Mouse (Mus musculus) ES-E14 (cell line): ENCODE data around the gene Sh3rf1. TPM values are rescaled to one million over a fixed set of nuclear protein-coding genes. Genes with fewer than 3 reads are reported as not detected.

ENCODE experiments used
- DNase-seq: peaks from one replicate; pipeline ENCODE4 v3.0.0-alpha.2; 2013; ENCODE audit warnings: low read depth, low spot score
- H3K27ac ChIP-seq: 2 replicates; pipeline ENCODE4 v1.5.1; 2012; ENCODE audit warnings: low read depth, mild to moderate bottlenecking, low read length, moderate library complexity, mixed read lengths; ENCODE audit not compliant: poor library complexity, insufficient read depth, severe bottlenecking
- H3K36me3 ChIP-seq: 2 replicates; pipeline ENCODE4 v1.6.1; 2012; ENCODE audit warnings: mild to moderate bottlenecking, low read length, moderate library complexity, mixed read lengths; ENCODE audit not compliant: control insufficient read depth, poor library complexity, insufficient read depth, severe bottlenecking
- H3K4me1 ChIP-seq, 2 experiments: fragments of 150-350 bp in 1 of 2; sonication (generic) in 1 of 2; 2 replicates each; pipeline ENCODE4 v1.6.1; 2012; ENCODE audit warnings: low read length in 2 of 2, mild to moderate bottlenecking in 1 of 2, mixed read lengths in 1 of 2; ENCODE audit not compliant: control insufficient read depth in 2 of 2, insufficient read depth in 2 of 2, poor library complexity in 1 of 2
- H3K4me3 ChIP-seq, 2 experiments: fragments of 150-350 bp in 1 of 2; sonication (generic) in 1 of 2; 2 replicates each; pipeline ENCODE4 v1.5.1; 2012; ENCODE audit warnings: low read length in 2 of 2, low read depth in 1 of 2, mild to moderate bottlenecking in 1 of 2, mixed read lengths in 1 of 2; ENCODE audit not compliant: insufficient read depth in 1 of 2, poor library complexity in 1 of 2, severe bottlenecking in 1 of 2
- H3K9ac ChIP-seq: 2 replicates; pipeline ENCODE4 v1.6.1; 2012; ENCODE audit warnings: low read depth, mild to moderate bottlenecking, low read length, mixed read lengths; ENCODE audit not compliant: poor library complexity, insufficient read depth, severe bottlenecking
- H3K9me3 ChIP-seq: fragments of 150-350 bp; sonication (generic); 2 replicates; pipeline ENCODE4 v1.6.1; 2012; ENCODE audit warnings: low read depth, mild to moderate bottlenecking, low read length; ENCODE audit not compliant: control insufficient read depth, insufficient read depth
- CHD2 ChIP-seq: IDR thresholded peaks from 2 replicates; pipeline ENCODE4 v1.6.1; 2014; ENCODE audit warnings: mild to moderate bottlenecking, low read depth, low read length, inconsistent platforms
- HCFC1 ChIP-seq: IDR thresholded peaks from 2 replicates; pipeline ENCODE4 v1.6.1; 2012; ENCODE audit warnings: low read length, inconsistent platforms, borderline replicate concordance; ENCODE audit not compliant: insufficient read depth
- MAFK ChIP-seq: IDR thresholded peaks from 2 replicates; pipeline ENCODE4 v1.6.1; 2014; ENCODE audit warnings: mild to moderate bottlenecking, low read depth, low read length, inconsistent platforms; ENCODE audit not compliant: insufficient read depth
- ZC3H11A ChIP-seq: IDR thresholded peaks from 2 replicates; pipeline ENCODE4 v1.6.1; 2012; ENCODE audit warnings: low read depth, mild to moderate bottlenecking, inconsistent platforms, low read length, borderline replicate concordance
- ZNF384 ChIP-seq: IDR thresholded peaks from 2 replicates; pipeline ENCODE4 v1.6.1; 2012; ENCODE audit warnings: low read depth, low read length, inconsistent platforms
- in situ Hi-C, 2 experiments: fragments of 600-800 bp; cut with MboI; formaldehyde crosslinking; loops; one replicate each; pipeline ENCODE4 v1.15.1; 2025; ENCODE audit warnings: low sequenced_read_pairs in 2 of 2, inconsistent platforms in 1 of 2; ENCODE audit not compliant: unreplicated experiment in 2 of 2
- total RNA-seq: library from RNA; depleted of rRNA; stranded (reverse); fragments of 300-350 nt; gene quantifications from 2 replicates; pipeline ENCODE4 v1.2.3, GENCODE M21; 2012

The Sh3rf1 gene
- total RNA-seq, 1 experiment, result 6.0 TPM

DNA sequence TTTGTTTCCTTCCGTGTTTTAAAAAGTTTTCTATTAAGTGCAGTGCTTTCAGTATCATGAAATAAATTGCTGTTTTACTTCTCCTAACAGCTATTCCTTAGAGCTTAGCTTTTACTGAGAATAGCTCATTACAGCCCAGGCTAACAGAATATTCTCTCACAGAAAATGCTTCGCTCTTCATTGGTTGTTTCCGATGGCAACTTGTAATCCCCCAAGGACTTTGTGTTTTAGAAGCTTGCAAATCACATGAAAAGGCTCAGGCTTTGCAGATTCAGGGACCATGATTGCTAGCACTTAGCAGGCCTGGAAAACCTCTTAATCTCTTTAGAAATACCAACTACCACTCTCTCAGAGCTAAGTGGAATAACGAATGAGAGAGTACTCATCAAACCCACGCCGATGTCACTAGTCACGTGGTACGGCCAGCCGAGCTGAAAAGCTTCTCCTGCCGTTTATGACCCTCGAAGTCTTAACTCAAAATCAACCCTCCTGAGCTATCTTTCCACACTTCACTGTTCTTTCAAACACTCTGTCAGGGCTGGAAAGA is 45.0 kb upstream of the Sh3rf1 start:
- Histone ChIP-seq H3K4me3 (no peak overlapping the region), H3K36me3 (no peaks in the 10 kb centered on the region), H3K9ac (no peak overlapping the region), H3K27ac (no peak overlapping the region), H3K9me3 (no peaks in the 10 kb centered on the region), H3K4me1 (no peaks in the 10 kb centered on the region)
- in situ Hi-C loops, result no loop called here
- no peak for DNase-seq
- TF ChIP-seq CHD2, result no peak
- TF ChIP-seq MAFK, result no peak
- TF ChIP-seq ZNF384, result no peak
- no peak for TF ChIP-seq ZC3H11A

GRCm38 (mm10) chr8:61181592-61181991 is 42.1 kb upstream of the Sh3rf1 start:
- Histone ChIP-seq H3K9ac (no peak overlapping the region), H3K27ac (no peak overlapping the region), H3K4me1 (no peaks in the 10 kb centered on the region), H3K9me3 (no peaks in the 10 kb centered on the region), H3K4me3 (no peak overlapping the region), H3K36me3 (no peaks in the 10 kb centered on the region)
- DNase-seq, result no peak
- in situ Hi-C loops, result no loop called here
- TF ChIP-seq CHD2, result no peak
- no peak for TF ChIP-seq ZNF384
- TF ChIP-seq ZC3H11A, result no peak
- TF ChIP-seq MAFK, result no peak
- TF ChIP-seq HCFC1, result no peak

- H3K36me3 ChIP-seq, result no peaks in the 10 kb centered on the region
- no peaks in the 10 kb centered on the region for H3K9me3 ChIP-seq
- TF ChIP-seq CHD2, result no peak
- no peak for TF ChIP-seq ZNF384
- no peak for TF ChIP-seq HCFC1
- TF ChIP-seq MAFK, result no peak
- no peak for TF ChIP-seq ZC3H11A
- H3K4me3 ChIP-seq, result no peak overlapping the region
- DNase-seq, result no peak
- in situ Hi-C loops, result no loop called here
- H3K27ac ChIP-seq, result no peak overlapping the region
- H3K9ac ChIP-seq, result no peak overlapping the region
- no peaks in the 10 kb centered on the region for H3K4me1 ChIP-seq
Measured at GRCm38 (mm10) chr8:61182020-61182419, 41.7 kb upstream of the Sh3rf1 start.

GRCm38 (mm10) chr8:61185274-61186198 is 38.1 kb upstream of the Sh3rf1 start:
- Histone ChIP-seq H3K36me3 (no peaks in the 10 kb centered on the region), H3K4me1 (no peaks in the 10 kb centered on the region), H3K9ac (no peak overlapping the region), H3K4me3 (no peak overlapping the region), H3K9me3 (no peaks in the 10 kb centered on the region), H3K27ac (no peak overlapping the region)
- no peak for TF ChIP-seq ZNF384
- TF ChIP-seq CHD2, result no peak
- TF ChIP-seq MAFK, result no peak
- no peak for TF ChIP-seq HCFC1
- no peak for TF ChIP-seq ZC3H11A
- in situ Hi-C loops, result no loop called here
- DNase-seq, result no peak
